Mouse (Mus musculus): Measurements from ENCODE around the gene Psmd11.

The Psmd11 gene

DNA sequence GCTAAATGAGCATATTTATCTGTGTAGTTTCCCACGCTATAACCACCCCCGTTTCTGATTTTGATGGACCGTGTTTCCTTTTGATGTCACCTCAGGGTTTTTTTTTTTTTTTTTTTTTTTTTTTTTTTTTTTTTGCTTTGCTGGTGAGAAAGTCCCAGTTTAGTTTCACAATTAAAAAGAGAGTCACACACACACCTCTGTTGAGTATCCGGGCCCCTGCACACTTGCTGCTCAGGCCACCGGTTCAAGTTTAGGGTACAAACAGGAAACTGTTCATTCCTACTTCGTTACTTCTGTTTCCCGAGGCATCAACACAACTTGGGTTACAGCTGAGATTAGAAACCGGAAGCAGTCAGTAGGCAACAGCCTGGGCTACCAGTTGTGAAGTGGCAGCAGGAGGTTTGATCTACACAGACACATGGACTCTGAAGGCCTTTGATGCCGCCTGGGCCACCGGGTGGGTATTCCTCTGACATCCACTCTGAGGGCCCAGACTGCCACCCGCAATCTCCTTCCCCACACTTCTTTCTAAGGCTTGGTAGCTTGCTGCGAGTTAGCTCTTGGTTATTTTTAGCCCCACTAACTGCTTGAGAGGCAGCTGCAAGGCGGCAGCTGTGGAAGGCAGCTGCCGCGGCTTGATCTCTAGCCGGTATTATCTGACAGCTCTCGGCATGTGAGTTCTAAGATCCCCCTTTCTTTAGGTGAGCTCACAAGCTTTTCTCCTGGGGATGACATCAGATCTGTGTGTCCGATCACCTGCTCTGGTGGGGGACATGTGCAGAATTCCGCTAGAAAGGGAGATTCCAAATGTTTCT is 80.2 kb downstream of the Psmd11 start:
- no peak for DNase-seq

DNA sequence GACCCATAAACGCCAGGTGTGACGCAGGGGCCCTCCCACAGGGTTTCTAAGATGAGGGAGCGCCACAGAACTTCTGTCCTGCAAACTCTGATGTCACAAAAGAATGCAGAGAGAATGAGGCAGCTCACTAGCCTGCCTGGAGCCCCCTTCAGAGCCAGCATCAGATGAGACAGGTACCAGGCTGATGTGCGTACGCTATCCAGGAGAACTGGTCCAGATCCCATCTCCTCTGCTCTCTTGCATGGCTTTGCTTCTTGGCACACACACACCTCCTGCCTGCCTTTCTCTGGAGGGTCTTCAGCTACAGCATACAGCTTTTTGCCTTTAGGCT is 80.7 kb downstream of the Psmd11 start:
- DNase-seq, result no peak

- DNase-seq, result no peak
Measured at GRCm38 (mm10) chr11:80510124-80510523, 81.7 kb downstream of the Psmd11 start.

DNA sequence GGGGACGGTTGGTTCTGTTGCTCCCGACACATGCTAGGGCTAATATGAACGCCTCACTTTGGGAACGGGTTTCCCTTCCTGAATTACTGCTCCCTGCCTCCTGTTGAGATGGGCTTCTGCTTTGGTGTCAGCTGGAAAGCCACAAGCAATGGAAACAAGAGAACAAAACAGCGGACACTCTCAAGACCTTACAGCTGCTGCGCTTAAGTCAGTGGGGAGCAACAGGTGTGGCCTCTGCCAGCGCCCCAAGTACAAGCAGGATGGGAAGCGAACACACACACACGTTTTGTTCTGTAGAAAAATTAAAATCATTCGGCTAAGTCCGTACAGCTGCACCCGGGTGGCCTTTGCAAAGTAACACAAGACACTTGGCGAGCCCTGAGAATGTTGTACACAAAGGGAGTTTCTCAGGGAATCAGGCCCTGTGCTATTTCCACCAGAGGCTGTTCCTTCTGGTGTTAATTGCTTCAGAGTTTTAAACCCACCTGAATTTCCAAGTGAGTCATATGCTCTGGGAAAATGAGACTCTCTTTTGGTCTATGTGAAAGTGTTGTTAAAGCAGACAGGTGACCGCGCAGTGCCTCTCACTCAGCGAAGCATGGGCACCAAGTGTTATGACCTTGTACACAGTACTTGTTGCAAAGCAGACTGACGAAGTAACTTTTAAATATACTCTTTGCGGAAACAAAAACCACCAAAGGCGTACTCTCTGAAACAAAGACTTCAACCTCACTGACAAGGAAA is 84.1 kb downstream of the Psmd11 start:
- no peak for DNase-seq

- no peak for DNase-seq
Measured at GRCm38 (mm10) chr11:80513796-80514195, 85.4 kb downstream of the Psmd11 start.

DNA sequence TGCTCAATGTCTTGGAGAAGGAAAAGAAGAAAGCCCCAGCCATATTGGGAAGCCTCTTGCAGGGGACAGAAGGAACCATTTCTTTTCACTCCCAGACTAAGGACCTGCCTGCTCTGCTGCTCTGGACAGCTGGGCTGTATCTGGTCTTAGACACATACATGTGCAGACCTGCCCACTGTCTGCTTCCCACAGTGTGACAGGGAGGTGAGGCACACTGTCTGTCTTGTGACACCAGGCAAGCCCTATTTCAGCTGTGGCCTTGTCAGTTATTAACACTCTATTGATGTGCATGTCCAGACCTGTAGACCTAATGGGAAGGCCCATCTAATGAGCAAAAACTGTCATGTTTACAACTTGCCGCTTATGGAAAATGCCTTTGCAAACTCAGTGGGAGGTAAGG is 86.9 kb downstream of the Psmd11 start:
- no peak for DNase-seq

DNA sequence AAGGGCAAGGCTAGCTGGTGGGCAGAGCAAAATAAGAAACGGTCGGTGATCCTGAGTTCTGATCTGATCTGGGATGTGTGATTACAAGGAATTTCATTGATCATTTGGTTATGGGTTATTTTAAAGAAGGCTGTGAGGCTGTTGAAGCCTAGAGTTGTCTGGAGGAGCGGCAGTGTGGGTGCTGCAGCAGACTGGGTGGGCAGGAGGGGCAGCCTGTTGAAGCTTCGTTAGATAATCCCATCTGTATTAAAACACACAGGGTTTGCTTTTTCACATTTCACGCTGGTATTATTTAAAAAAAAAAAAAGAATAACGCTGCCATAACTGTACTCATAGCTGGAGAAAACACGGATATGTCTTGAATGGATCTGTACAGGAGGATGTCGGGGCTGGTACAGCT is 87.5 kb downstream of the Psmd11 start:
- DNase-seq, result no peak

GRCm38 (mm10) chr11:80518421-80519367 is 90.3 kb downstream of the Psmd11 start:
- no peak for DNase-seq

- DNase-seq, result no peak
Measured at GRCm38 (mm10) chr11:80521148-80521547, 92.7 kb downstream of the Psmd11 start.
